Mouse (Mus musculus): ENCODE results near the gene Muc1.
"Not testable (repeated sequence)": the region's sequence is repeated elsewhere in the genome, so short reads cannot be mapped to it uniquely, and the experiment has no call there.

Gene Muc1

GRCm38 (mm10) chr3:89208736-89209135 lies 20.1 kb upstream of the Muc1 start:
- in situ Hi-C loops (cut with MboI; ENCODE audit: low sequenced_read_pairs) = no loop called here

GRCm38 (mm10) chr3:89209731-89210130 lies 19.1 kb upstream of the Muc1 start:
- in situ Hi-C loops (cut with MboI; ENCODE audit: low sequenced_read_pairs) = no loop called here

- in situ Hi-C loops (cut with MboI; ENCODE audit: low sequenced_read_pairs) = no loop called here
Measured at GRCm38 (mm10) chr3:89210162-89210561, 18.7 kb upstream of the Muc1 start.

GRCm38 (mm10) chr3:89210731-89211130 lies 18.1 kb upstream of the Muc1 start:
- in situ Hi-C loops (cut with MboI; ENCODE audit: low sequenced_read_pairs) = no loop called here

GRCm38 (mm10) chr3:89213803-89214530 lies 14.9 kb upstream of the Muc1 start:
- in situ Hi-C loops (cut with MboI; ENCODE audit: low sequenced_read_pairs) = no loop called here

- in situ Hi-C loops (cut with MboI; ENCODE audit: low sequenced_read_pairs) = no loop called here
Measured at GRCm38 (mm10) chr3:89214681-89215411, 14.0 kb upstream of the Muc1 start, which contains the start of gene Thbs3. Gene Thbs3 (plus strand): TSS chr3:89215180.

GRCm38 (mm10) chr3:89215853-89216252 lies 13.0 kb upstream of the Muc1 start:
- in situ Hi-C loops (cut with MboI; ENCODE audit: low sequenced_read_pairs) = no loop called here

- in situ Hi-C loops (cut with MboI; ENCODE audit: low sequenced_read_pairs) = not testable (repeated sequence)
Measured at GRCm38 (mm10) chr3:89216407-89216806, 12.4 kb upstream of the Muc1 start.

- in situ Hi-C loops (cut with MboI; ENCODE audit: low sequenced_read_pairs) = no loop called here
Measured at GRCm38 (mm10) chr3:89218271-89218670, 10.6 kb upstream of the Muc1 start.

- in situ Hi-C loops (cut with MboI; ENCODE audit: low sequenced_read_pairs) = no loop called here
Measured at GRCm38 (mm10) chr3:89219546-89219945, 9.3 kb upstream of the Muc1 start.

- in situ Hi-C loops (cut with MboI; ENCODE audit: low sequenced_read_pairs) = no loop called here
Measured at GRCm38 (mm10) chr3:89221167-89221566, 7.7 kb upstream of the Muc1 start.

- in situ Hi-C loops (cut with MboI; ENCODE audit: low sequenced_read_pairs) = no loop called here
Measured at GRCm38 (mm10) chr3:89224796-89225195, 4.1 kb upstream of the Muc1 start.

- in situ Hi-C loops (cut with MboI; ENCODE audit: low sequenced_read_pairs) = no loop called here
Measured at GRCm38 (mm10) chr3:89225321-89225815, 3.5 kb upstream of the Muc1 start.

- in situ Hi-C loops (cut with MboI; ENCODE audit: low sequenced_read_pairs) = no loop called here
Measured at GRCm38 (mm10) chr3:89225918-89226317, 2.9 kb upstream of the Muc1 start.

- in situ Hi-C loops (cut with MboI; ENCODE audit: low sequenced_read_pairs) = no loop called here
Measured at GRCm38 (mm10) chr3:89226361-89226760, 2.5 kb upstream of the Muc1 start.

GRCm38 (mm10) chr3:89226900-89227299 lies 2.0 kb upstream of the Muc1 start, which contains the start of gene Mtx1:
Gene Mtx1 (minus strand): TSS chr3:89227088.
- in situ Hi-C loops (cut with MboI; ENCODE audit: low sequenced_read_pairs) = no loop called here

- in situ Hi-C loops (cut with MboI; ENCODE audit: low sequenced_read_pairs) = no loop called here
Measured at GRCm38 (mm10) chr3:89227307-89228179, 1.3 kb upstream of the Muc1 start.

GRCm38 (mm10) chr3:89228180-89228549 lies 692 bp upstream of the Muc1 start:
- in situ Hi-C loops (cut with MboI; ENCODE audit: low sequenced_read_pairs) = no loop called here

- in situ Hi-C loops (cut with MboI; ENCODE audit: low sequenced_read_pairs) = no loop called here
Measured at GRCm38 (mm10) chr3:89229276-89229675, 419 bp downstream of the Muc1 start.

GRCm38 (mm10) chr3:89230561-89230960 lies 1.7 kb downstream of the Muc1 start:
- in situ Hi-C loops (cut with MboI; ENCODE audit: low sequenced_read_pairs) = no loop called here

GRCm38 (mm10) chr3:89231345-89231744 lies 2.5 kb downstream of the Muc1 start:
- in situ Hi-C loops (cut with MboI; ENCODE audit: low sequenced_read_pairs) = no loop called here

Data from CH12F3 (cell line).